Mouse (Mus musculus) cerebellum, postnatal 14 days (tissue): ENCODE results near the gene Rbms2.
"Not testable (repeated sequence)": the region's sequence is repeated elsewhere in the genome, so short reads cannot be mapped to it uniquely, and the experiment has no call there.

Source experiments
- DNase-seq, 2 experiments: peaks; one replicate each; pipeline ENCODE4 v3.0.0; 2021; ENCODE audit warnings: mixed read lengths in 2 of 2

The Rbms2 gene

DNA sequence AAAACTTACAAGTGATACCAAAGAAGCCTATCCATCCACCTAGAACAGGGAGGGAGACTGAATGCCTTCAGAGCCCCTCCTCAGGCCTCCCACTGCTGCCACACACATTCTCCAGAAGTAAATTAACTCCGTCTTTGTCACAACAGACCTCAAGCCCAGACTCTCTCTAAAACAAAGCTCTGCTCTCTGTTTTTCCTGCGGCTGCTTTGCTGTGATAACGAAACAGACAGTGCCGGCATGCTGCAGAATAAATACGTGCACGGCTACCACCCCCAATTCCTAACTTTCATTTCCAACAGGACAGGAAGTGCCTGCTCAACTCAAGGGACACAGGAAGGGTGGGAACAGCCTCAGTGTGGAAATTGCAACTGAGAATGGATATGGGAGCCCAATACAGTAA is at the start of gene Rbms2:
Rbms2 (minus strand) TSS at position 309 of the 400 bp plus-strand sequence.
- no peak for DNase-seq

DNA sequence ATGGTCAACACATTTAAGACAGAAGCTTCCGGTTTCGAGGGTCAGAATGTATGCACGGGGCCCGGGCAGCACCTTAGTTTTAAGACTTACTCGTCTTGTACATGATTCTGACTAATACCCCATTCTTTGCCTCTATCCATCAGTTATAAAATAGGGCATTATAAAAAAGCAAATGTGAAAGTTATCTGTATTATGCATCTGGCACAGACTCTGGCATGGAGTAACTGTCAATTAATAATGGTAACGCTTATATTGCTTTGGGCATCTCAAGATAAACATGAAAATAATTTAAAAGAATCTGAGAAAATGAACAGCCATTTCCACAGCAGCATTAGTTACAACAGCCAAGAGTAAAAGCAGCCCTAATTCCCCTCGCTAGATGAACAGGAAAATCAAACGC is 47.9 kb upstream of the Rbms2 start:
- no peak for DNase-seq

DNA sequence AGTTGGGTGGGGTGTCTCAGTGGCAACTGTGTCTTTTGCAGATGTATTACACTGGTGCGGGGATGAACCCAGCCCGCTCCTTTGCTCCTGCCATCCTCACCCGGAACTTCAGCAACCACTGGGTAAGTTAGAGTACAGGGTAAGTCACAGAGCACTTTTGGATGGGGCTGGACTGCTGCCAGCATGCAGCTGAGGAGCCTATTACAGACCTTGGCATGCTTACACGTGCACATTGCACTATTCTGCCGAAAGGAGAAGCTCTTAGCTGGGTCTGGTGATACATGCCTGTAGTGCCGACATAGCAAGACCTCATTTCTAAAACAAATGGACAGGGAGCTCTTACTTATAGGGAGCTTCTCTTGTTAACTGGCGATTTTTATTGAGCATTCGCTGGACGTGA is 47.5 kb upstream of the Rbms2 start:
- DNase-seq = no peak

DNA sequence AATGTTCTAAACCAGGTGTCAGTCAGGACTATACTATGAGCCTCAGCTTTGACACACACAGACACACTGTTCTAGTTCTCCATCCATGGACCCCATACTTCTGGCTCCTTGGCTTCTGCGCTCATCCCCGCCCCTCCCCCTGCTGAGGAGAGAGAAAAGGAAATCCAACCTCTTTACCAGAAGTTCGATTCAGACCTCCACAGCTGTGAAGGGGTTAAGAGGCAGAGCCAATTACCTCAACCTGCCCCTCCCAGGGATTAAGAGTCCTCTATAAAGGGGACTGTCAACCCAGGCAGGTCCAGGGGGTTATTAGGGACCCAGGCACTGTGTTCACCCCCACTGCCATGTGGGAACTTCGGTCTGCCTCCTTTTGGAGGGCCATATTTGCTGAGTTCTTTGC is 45.4 kb upstream of the Rbms2 start, which contains the start of gene Mip:
Mip (plus strand) TSS at position 301 of the 400 bp plus-strand sequence.
- DNase-seq = no peak

DNA sequence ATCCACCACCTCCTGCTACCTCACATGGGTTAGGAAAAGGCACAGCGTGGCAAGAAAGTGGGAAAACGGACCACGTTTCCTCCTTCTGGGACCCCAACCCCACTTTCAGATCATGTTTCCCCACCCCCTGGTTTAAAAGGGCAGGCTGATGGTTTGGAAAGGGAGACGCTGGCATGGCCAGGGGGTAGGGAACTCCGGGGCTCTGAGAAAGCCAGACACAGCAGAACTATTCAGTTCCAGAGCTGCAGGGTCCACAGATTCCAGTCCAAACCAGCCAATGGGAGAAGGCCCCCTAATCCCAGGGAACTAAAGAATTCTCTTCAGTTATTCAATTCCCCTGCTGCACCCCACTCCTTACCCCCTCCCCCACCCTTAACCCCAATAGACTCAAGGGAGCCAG is 45.0 kb upstream of the Rbms2 start:
- DNase-seq = no peak

DNA sequence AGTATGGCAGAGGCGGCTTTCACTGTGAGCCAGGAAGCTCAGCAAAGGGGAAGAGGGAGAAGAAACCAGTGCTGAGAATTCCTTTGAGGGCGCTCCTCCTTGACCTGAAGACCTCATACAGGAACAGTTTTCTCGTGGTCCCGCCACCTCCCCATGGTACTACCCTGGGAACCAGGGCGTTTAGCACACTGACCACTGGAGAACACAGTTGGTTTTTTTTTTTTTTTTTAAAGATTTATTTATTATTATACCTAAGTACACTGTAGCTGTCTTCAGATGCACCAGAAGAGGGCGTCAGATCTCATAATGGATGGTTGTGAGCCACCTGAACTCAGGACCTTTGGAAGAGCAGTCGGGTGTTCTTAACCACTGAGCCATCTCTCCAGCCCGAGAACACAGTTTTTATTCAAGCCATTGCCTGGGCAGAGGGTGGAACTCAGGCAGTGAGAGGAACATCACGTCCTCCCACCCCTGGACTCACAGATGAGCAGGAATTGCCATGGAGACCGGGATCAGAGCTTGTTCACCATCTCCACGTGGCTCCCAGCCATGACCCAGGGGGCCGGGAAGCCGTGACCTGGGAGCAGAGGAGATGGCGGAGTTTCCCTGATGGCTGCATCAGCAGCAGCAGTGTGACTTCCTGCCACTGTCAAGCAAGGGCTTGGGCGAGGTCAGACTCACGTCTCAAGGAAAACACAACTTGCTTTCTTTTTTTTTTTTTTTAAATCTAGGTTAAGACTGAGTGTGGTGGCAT is 41.6 kb upstream of the Rbms2 start:
- no peak for DNase-seq

DNA sequence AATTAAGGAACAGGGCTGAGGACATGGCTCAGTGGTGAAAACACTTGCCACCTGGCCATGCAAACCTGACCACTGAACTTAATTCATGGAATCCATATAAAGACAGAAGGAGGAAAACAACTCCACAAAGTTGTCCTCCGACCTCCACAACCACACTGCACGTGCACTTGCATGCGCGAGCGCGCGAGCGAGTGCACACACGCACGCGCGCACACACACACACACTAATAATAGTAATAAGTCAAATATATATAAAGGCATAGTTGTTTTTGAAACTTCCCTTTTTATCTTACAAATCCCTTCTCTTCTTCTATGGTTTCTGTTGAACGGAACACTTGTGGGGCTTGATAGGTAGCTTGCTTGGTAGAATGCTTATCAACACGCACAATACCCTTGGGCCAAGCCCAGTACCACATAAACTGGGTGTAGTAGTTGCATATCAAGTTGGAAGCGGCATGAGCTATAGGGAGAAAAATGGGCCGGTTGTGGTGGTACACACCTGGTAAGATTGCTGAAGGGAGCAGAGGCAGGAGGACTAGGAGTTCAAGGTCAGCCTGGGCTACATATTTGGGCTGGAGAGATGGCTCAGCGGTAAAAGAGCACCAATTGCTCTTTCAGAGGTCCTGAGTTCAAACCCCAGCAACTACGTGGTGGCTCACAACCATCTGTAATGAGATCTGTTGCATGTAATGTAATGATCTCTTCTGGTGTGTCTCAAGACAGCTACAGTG is 38.5 kb upstream of the Rbms2 start:
- no peak for DNase-seq

DNA sequence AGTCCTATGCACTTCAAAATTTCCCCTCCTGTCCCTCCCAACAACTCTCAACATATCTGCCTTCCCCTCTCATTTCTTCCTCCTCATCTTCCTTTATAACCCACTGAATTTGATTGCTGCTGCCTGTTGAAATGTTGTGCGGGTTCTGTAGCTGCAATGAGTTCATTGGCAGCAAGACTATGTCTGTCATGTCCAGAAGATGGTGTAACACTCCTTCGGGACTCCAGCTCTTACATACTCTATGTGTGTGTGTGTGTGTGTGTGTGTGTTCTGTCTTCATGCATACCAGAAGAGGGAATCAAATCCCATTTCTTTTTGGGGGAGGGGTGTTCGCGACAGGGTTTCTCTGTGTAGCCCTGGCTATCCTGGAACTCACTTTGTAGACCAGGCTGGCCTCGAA is 34.9 kb upstream of the Rbms2 start:
- DNase-seq = no peak

DNA sequence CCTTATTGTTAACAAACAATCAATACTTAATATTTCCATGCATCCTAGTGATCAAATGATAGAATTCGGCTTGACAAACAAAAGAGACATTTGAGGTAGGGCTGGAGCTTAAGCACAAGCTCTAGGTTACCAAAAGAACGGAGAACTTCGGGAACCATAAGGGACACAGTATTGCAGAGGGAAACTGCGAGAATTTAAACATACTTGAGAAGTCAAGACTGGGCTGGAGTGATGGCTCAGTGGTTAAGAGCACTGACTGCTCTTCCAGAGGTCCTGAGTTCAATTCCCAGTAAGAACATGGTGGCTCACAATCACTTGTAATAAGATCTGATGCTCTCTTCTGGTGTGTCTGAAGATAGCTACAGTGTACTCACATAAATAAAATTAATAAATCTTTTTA is 34.0 kb upstream of the Rbms2 start:
- not testable (repeated sequence) for DNase-seq

DNA sequence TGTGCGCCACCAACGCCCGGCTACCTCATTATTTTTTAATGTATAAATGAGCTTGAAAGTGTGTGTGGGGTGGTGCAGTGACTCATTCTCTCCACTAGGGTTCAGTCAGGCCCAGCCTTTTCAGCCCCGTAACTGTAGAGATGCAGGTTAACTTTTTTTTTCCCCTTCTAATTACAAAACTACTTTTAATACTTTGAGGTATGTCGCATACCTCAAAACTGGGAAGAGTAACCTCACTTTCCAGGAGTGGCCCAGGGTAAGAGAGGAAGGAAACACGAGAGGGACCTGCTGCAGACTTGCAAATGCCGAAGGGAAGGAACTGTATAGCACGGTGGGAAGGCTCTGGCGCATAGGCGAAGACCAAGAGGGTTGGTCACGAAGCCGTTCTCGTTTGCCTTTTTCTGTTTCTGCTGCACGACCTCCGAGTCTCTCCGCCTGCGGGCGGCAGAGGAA is 32.8 kb upstream of the Rbms2 start:
- DNase-seq = peak; percentile 80 to 85

DNA sequence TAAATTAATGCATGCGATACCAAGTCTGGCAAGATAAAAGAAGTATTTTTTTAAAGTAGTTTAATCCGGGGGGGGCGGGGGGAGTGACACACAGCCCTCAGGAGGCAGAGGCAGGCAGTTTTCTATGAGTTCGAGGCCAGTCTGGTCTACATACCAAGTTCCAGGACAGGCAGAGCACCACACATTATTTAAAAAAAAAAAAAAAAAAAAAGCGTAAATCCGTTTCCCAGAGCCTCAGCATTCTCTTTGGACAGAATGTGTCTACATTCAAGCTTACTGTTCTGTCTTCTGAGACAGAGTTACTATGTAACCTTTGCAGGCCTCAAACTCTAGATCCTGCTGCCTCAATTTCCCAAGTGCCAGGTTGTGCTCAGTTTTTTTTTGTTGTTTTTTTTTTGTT is 32.1 kb upstream of the Rbms2 start:
- no peak for DNase-seq

DNA sequence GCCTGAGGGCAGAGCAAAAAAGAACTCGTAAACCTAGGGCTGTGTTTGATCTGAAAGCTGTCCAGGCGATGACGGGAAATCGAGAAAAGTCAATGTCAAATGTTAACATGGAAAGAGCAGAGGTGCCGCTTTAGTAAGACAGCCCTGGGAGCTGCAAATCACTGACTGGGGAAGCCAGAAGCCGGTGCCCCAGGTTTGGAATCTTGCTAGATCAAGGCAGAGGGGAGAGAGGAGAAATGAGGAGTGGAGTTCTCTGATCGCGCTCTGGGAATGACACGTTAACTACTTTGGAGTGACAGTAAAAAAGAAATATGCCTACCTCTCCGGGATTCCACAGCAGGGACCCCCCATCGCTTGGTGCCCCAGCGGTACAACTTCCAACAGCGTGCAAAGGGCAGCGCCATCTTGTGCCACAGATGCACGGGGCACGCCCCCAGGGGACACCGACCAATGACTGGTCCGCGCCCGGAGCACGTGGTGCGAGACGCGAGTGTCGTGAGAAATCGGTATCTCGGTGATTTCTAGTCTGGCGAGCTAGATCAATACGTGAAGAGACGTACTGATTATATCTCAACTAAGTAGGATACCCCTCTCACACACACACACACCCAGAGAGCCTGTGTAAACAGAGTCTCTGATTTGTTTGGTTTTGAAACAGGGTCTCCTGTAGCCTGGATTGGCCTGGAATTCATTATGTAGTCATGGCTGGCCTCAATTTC is 31.5 kb upstream of the Rbms2 start, which contains the start of gene Spryd4:
Spryd4 (minus strand) TSS at position 418 of the 719 bp plus-strand sequence.
- peak; percentile 94 to 96 for DNase-seq

DNA sequence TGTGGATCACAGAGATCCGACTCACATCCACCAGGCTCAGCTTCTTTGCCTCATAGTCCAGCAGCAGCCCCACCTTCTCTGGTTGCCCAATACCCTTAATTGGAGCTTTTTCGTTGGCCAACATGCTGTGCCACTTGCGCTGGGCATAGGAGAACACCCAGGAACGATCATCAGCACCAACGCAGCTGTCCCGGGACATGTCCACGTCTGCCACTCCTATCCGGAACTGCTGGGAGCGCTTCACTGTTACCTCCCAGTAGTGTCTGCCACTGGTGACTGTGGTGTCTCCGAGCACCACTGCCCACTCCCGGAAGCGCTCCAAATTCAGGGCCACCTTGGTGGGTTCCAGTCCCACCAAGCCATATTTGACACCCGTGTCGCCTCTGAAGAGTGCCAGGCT is 30.9 kb upstream of the Rbms2 start:
- DNase-seq = peak; percentile 24 to 28

DNA sequence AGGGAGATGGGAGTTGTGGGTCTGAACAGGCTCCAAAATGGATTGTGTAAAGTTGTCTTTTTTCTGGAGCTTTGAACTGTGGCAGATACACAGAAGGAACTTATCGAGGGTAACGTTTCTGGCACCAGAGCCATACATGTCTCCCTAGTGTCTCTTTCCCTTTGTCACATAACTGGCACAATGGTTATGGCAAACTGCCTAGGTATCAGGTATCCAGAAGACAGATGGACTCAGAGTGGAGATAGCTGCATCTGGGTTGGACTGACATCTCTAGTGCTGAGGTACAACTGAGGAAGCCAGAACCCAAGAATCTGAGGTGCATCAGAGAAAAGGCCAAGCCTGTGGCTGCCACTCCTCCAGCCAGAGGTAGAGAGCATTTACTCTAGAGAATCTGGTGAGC is 30.0 kb upstream of the Rbms2 start:
- no peak for DNase-seq

DNA sequence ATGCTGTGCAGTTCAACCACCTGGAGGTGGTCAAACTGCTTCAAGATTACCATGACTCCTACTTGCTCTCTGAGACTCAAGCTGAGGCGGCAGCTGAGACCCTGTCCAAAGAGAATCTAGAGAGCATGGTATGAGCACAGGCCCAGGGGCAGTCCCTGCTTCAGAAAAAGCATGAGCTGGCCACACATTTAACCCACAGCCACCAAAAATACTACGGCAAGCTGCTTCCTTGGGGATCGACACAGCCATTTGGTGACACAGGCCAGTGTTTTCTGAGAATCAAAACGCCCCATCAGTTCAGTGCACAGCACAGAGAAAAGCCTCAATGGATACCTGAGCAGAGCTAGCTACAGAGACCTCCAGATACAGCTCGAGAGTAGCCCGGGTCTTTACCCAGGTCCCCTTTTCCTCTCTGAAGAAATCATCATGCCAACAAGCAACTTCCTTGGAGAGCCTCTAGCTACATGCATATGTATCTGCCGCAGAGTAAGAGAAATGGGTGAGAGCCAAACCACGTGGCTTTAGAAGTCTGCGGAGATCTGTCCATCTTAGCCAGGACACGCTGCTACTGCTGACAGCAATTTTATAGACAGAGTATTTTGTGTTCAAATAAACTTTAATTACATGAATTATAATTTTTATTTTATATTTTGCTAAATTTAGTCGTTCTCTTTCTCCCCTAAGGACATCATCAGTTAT is 29.4 kb upstream of the Rbms2 start:
- no peak for DNase-seq

DNA sequence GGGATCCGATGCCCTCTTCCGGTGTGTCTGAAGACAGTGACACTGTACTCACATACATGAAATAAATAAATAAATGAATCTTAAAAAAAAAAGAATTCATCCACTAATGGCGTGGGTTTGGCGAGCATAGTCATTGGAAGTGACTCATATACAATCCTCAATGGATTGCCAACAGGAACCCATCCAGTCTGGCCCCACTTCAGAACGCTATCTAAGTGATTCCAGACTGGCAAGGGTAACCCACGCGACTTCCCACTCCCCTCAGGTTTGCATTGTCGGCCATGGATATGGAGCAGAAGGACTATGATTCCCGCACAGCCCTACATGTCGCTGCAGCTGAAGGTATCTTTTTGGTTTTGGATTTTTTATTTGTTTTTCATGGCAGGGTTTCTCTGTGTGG is 28.2 kb upstream of the Rbms2 start:
- DNase-seq = no peak

DNA sequence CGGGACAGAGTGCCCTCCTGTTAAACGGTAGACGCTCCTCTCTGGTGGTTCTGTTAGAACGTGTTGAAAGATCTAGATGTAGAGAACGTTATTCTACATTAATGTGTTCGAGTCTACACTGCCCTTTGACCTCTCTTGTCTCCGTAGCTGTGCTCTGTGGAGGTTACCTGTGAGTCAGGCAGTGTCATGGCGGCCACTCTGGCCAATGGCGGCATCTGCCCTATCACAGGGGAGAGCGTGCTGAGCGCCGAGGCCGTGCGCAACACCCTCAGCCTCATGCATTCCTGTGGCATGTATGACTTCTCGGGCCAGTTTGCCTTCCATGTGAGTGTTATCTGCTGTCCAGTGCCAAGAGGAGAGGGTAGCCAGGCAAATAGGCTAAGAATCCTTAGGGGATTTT is 24.8 kb upstream of the Rbms2 start:
- no peak for DNase-seq

DNA sequence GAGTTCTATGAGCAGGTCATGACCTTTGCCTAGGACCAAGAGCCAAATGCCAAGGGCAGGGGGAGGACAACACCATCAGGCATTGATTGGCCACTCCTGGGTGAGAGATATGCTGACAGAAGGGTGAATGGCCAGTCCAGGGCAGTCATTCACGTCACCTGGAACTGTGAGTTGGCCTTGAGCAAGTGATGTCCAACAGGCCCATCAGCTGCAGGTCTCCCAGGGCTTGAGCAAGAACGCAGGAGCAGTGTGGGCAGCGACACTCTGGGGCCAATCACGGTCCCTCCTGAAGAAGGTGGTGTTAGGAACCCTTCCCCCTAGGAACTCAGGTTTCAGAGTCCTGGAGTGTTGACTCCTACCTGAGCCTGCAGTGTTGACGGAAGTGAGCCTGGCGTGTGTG is 21.8 kb upstream of the Rbms2 start:
- DNase-seq = no peak

DNA sequence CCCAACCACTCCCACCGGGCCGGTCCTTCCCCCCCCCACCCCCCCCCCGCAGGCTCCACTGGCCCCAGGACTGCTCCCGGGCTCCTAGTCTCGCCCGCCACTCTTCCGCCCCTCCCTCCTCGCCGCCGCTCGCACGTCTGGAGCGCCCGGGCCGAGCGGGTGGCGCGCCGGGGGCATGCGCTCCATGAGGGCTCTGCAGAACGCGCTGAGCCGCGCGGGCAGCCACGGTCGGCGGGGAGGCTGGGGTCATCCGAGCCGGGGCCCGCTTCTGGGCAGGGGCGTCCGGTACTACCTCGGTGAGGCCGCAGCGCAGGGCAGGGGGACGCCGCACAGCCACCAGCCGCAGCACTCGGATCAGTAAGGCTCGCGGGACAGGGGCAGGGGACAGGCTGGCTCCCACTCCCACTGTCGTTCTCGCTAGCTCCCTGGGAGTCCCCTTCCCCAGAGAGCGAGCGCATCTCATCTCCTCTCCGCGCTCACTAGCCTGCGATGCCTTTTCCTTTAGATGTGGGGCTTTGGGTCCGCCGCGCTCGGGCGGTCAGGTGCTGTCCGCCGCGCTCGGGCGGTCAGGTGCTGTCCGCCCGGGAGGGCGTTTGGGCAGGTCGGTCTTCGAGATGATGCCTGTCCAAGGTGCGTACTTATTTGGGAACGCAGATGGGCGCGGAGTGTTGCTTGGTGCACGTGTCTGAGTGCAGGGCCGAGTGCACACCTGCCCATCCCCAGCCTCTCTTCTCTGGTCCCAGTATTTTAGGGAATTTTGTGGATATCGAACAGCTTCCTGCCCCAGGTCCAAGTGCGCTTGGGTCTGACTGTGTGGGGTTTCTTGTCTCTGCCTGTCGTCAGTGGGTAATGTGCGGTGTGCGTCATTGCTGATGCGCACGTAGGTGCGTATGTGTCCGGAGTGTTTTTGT is 14.7 kb upstream of the Rbms2 start:
- DNase-seq = peak; percentile 59 to 60

DNA sequence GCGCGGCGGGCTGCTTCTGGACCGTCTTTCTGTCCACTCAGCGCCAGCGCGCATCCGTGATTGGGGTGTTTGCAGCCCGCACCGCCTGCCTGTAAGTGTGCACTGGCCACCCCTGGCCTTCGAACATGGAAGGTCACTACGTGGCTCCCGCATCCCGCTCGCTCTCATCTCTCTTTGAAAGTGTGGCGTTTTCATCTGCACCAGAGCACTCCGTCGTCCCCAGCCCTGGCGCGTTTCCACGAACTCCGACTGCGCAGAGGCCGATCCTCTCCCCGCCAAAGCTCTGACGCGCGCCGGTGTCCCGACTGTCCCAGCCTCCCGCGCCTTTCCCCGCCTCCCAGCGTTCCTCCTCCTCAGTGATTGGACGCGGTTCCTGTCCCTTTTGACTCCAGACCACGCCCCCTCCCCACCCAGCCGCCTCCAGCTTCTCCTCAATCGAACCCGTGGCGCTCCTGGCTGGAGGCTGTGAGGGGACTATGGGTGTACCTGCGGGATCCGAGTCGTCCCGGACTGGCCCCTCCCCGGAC is 14.0 kb upstream of the Rbms2 start, which contains the start of gene Gls2:
Gls2 (plus strand) TSS at position 434 of the 527 bp plus-strand sequence.
- peak; percentile 99 for DNase-seq

DNA sequence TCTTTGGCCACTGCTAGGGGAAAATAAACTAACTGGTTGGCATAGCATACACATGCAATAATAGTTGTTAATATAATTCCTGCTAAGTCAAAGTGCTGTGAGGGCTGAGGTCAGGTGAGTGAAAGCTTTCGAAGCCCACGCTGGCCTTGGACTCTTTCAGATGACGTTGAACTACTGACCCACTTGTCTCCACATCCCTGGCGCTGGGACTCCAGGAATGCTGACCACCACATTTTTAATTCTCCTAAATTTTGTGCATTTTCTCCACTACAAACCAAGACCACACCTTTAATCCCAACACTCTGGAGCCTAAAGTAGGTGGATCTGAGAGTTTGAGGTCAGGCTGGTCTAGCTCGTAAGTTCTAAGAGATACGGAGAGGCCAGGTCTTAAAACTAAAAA is 13.0 kb upstream of the Rbms2 start:
- no peak for DNase-seq
